Mouse (Mus musculus) hindbrain, embryonic 15.5 days (tissue): Measurements from ENCODE around the gene Gng8. TPM values are rescaled to one million over a fixed set of nuclear protein-coding genes. Genes with fewer than 3 reads are reported as not detected.

Source experiments
- ATAC-seq: fragments of 200-750 bp; cut with Nextera tagmentation; 2 replicates; pipeline ENCODE4 v1.8.0; 2017; ENCODE audit warnings: low read depth, moderate number of reproducible peaks, moderate TSS enrichment; ENCODE audit not compliant: low FRiP score
- H3K27ac ChIP-seq: fragments of 300-500 bp; sonication (generic); replicated peaks from 2 replicates; pipeline ENCODE4 v1.5.1; 2015; ENCODE audit warnings: mild to moderate bottlenecking, inconsistent platforms
- H3K27me3 ChIP-seq: fragments of 300-500 bp; sonication (generic); 2 replicates; pipeline ENCODE4 v1.6.1; 2015; ENCODE audit warnings: control low read depth, inconsistent platforms
- H3K36me3 ChIP-seq: fragments of 300-500 bp; sonication (generic); 2 replicates; pipeline ENCODE4 v1.6.1; 2015; ENCODE audit warnings: control low read depth, inconsistent platforms
- H3K4me1 ChIP-seq: fragments of 300-500 bp; sonication (generic); replicated peaks from 2 replicates; pipeline ENCODE4 v1.6.1; 2015; ENCODE audit warnings: control low read depth, inconsistent platforms
- H3K4me2 ChIP-seq: fragments of 300-500 bp; sonication (generic); 2 replicates; pipeline ENCODE4 v1.6.1; 2015; ENCODE audit warnings: moderate library complexity, mild to moderate bottlenecking, inconsistent platforms
- H3K4me3 ChIP-seq: fragments of 300-500 bp; sonication (generic); 2 replicates; pipeline ENCODE4 v1.5.1; 2015; ENCODE audit warnings: mild to moderate bottlenecking, inconsistent platforms
- H3K9ac ChIP-seq: fragments of 300-500 bp; sonication (generic); 2 replicates; pipeline ENCODE4 v1.6.1; 2015; ENCODE audit warnings: inconsistent platforms
- H3K9me3 ChIP-seq: fragments of 300-500 bp; sonication (generic); 2 replicates; pipeline ENCODE4 v1.6.1; 2016; ENCODE audit warnings: control low read depth, inconsistent platforms
- WGBS: fragments of 180-500 bp; shearing (Covaris S2); methylation state at CpG from one replicate; pipeline ENCODE4 v1.1.7; 2015; 5-methylcytosine and 5-hydroxymethylcytosine counted together
- polyA plus RNA-seq: library from polyadenylated mRNA; unstranded; fragments of >200 nt; fragmentation: Nextera tagmentation; extraction: Ambion mirVana; gene quantifications from 2 replicates; pipeline ENCODE4 v1.2.1, GENCODE M21; 2015

Gene Gng8
- polyA plus RNA-seq, result 1.3 and 5.3 TPM in 2 replicates

- Histone ChIP-seq H3K36me3 (peaks cover 8% of the 10 kb centered on the region; the same call in 1 of the 2 replicates), H3K9me3 (no peaks in the 10 kb centered on the region), H3K4me2 (peak within 1 kb of the TSS; percentile 56), H3K4me3 (peak within 1 kb of the TSS; percentile 28), H3K9ac (peak within 1 kb of the TSS; percentile 23; the same call in 1 of the 2 replicates), H3K27me3 (peaks cover 16% of the 10 kb centered on the region; the same call in 1 of the 2 replicates), H3K4me1 (peaks cover 31% of the 10 kb centered on the region), H3K27ac (0 out of 2 replicates have a peak within 1 kb of the TSS, but pooled peaks have one; percentile 1)
- under 1% methylated on average over 30 of the region's 30 CpGs for WGBS
- ATAC-seq, result peak; percentile 68
Observed at GRCm38 (mm10) chr7:16891641-16892351, at the start of gene Gng8. TSS of gene Gng8 (plus strand) at chr7:16891786.

- Histone ChIP-seq H3K4me2 (peak within 1 kb of the TSS; percentile 82), H3K9me3 (no peaks in the 10 kb centered on the region), H3K27me3 (no peaks in the 10 kb centered on the region), H3K9ac (peak within 1 kb of the TSS; percentile 52), H3K27ac (peak within 1 kb of the TSS; percentile 69), H3K36me3 (peaks cover 36% of the 10 kb centered on the region), H3K4me3 (peak within 1 kb of the TSS; percentile 56), H3K4me1 (peaks cover 32% of the 10 kb centered on the region)
- ATAC-seq, result peak; percentile 87
- WGBS, result 1% methylated on average over 30 of the region's 32 CpGs
Observed at GRCm38 (mm10) chr7:16842645-16843063, 48.9 kb upstream of the Gng8 start, which contains the start of gene Prkd2. TSS of gene Prkd2 (plus strand) at chr7:16842902.

- Histone ChIP-seq H3K36me3 (peaks cover 27% of the 10 kb centered on the region), H3K9ac (peak overlapping the region; percentile 52), H3K4me3 (peak overlapping the region; percentile 56), H3K4me2 (peak overlapping the region; percentile 82), H3K9me3 (no peaks in the 10 kb centered on the region), H3K27ac (peak overlapping the region; percentile 69), H3K4me1 (peaks cover 33% of the 10 kb centered on the region), H3K27me3 (no peaks in the 10 kb centered on the region)
- WGBS, result 2% methylated on average over 33 of the region's 33 CpGs
- peak; percentile 5; the same call in 1 of the 2 replicates for ATAC-seq
Observed at GRCm38 (mm10) chr7:16843441-16844171, 48.0 kb upstream of the Gng8 start.

GRCm38 (mm10) chr7:16844696-16845071 is 46.9 kb upstream of the Gng8 start:
- peaks cover 24% of the 10 kb centered on the region for H3K36me3 ChIP-seq
- H3K4me3 ChIP-seq, result peak overlapping the region; percentile 56; the same call in 1 of the 2 replicates
- H3K27ac ChIP-seq, result peak overlapping the region; percentile 24; the same call in 1 of the 2 replicates
- H3K27me3 ChIP-seq, result no peaks in the 10 kb centered on the region
- no peak for ATAC-seq
- H3K4me1 ChIP-seq, result peaks cover 35% of the 10 kb centered on the region
- no peaks in the 10 kb centered on the region for H3K9me3 ChIP-seq
- H3K9ac ChIP-seq, result no peak overlapping the region
- H3K4me2 ChIP-seq, result peak overlapping the region; percentile 82
- 65% methylated on average over 3 of the region's 3 CpGs for WGBS

GRCm38 (mm10) chr7:16845072-16845819 is 46.3 kb upstream of the Gng8 start:
- no peak overlapping the region for H3K9ac ChIP-seq
- peak overlapping the region; percentile 82 for H3K4me2 ChIP-seq
- ATAC-seq, result no peak
- 38% methylated on average over 14 of the region's 14 CpGs for whole genome bisulfite sequencing
- H3K36me3 ChIP-seq, result peaks cover 25% of the 10 kb centered on the region
- peak overlapping the region; percentile 17 for H3K4me3 ChIP-seq
- H3K9me3 ChIP-seq, result no peaks in the 10 kb centered on the region
- H3K4me1 ChIP-seq, result peaks cover 35% of the 10 kb centered on the region
- H3K27ac ChIP-seq, result peak overlapping the region; percentile 24; the same call in 1 of the 2 replicates
- H3K27me3 ChIP-seq, result no peaks in the 10 kb centered on the region

- H3K4me3 ChIP-seq, result no peak overlapping the region
- no peak overlapping the region for H3K9ac ChIP-seq
- peaks cover 35% of the 10 kb centered on the region for H3K4me1 ChIP-seq
- no peaks in the 10 kb centered on the region for H3K9me3 ChIP-seq
- 41% methylated on average over 10 of the region's 10 CpGs for WGBS
- H3K4me2 ChIP-seq, result peak overlapping the region; percentile 82
- peaks cover 22% of the 10 kb centered on the region for H3K36me3 ChIP-seq
- H3K27me3 ChIP-seq, result no peaks in the 10 kb centered on the region
- H3K27ac ChIP-seq, result no peak overlapping the region
- no peak for ATAC-seq
Observed at GRCm38 (mm10) chr7:16845820-16846167, 45.8 kb upstream of the Gng8 start.

GRCm38 (mm10) chr7:16846775-16847174 is 44.8 kb upstream of the Gng8 start:
- 95% methylated on average over 5 of the region's 5 CpGs for WGBS
- peaks cover 16% of the 10 kb centered on the region; the same call in 1 of the 2 replicates for H3K36me3 ChIP-seq
- H3K4me1 ChIP-seq, result peaks cover 35% of the 10 kb centered on the region
- H3K27ac ChIP-seq, result no peak overlapping the region
- ATAC-seq, result no peak
- no peak overlapping the region for H3K4me3 ChIP-seq
- H3K4me2 ChIP-seq, result no peak overlapping the region
- H3K27me3 ChIP-seq, result no peaks in the 10 kb centered on the region
- H3K9ac ChIP-seq, result no peak overlapping the region
- no peaks in the 10 kb centered on the region for H3K9me3 ChIP-seq

GRCm38 (mm10) chr7:16847507-16847906 is 44.1 kb upstream of the Gng8 start:
- no peak overlapping the region for H3K9ac ChIP-seq
- peaks cover 16% of the 10 kb centered on the region; the same call in 1 of the 2 replicates for H3K36me3 ChIP-seq
- no peak for ATAC-seq
- H3K27ac ChIP-seq, result no peak overlapping the region
- peaks cover 30% of the 10 kb centered on the region for H3K4me1 ChIP-seq
- no peaks in the 10 kb centered on the region for H3K9me3 ChIP-seq
- no peak overlapping the region for H3K4me3 ChIP-seq
- no peaks in the 10 kb centered on the region for H3K27me3 ChIP-seq
- WGBS, result 88% methylated on average over 19 of the region's 19 CpGs
- H3K4me2 ChIP-seq, result no peak overlapping the region

GRCm38 (mm10) chr7:16848579-16848978 is 43.0 kb upstream of the Gng8 start:
- Histone ChIP-seq H3K4me1 (peaks cover 23% of the 10 kb centered on the region), H3K9ac (no peak overlapping the region), H3K4me3 (no peak overlapping the region), H3K9me3 (no peaks in the 10 kb centered on the region), H3K27ac (no peak overlapping the region), H3K27me3 (no peaks in the 10 kb centered on the region), H3K36me3 (peaks cover 19% of the 10 kb centered on the region), H3K4me2 (no peak overlapping the region)
- WGBS, result 16% methylated on average over 17 of the region's 17 CpGs
- no peak for ATAC-seq

- no peak for ATAC-seq
- WGBS, result 93% methylated on average over 4 of the region's 4 CpGs
- peaks cover 32% of the 10 kb centered on the region for H3K36me3 ChIP-seq
- H3K27ac ChIP-seq, result no peak overlapping the region
- H3K9me3 ChIP-seq, result no peaks in the 10 kb centered on the region
- H3K9ac ChIP-seq, result no peak overlapping the region
- H3K4me1 ChIP-seq, result peaks cover 3% of the 10 kb centered on the region; the same call in 1 of the 2 replicates
- H3K4me3 ChIP-seq, result no peak overlapping the region
- no peak overlapping the region for H3K4me2 ChIP-seq
- H3K27me3 ChIP-seq, result no peaks in the 10 kb centered on the region
Observed at GRCm38 (mm10) chr7:16851636-16852035, 40.0 kb upstream of the Gng8 start.

GRCm38 (mm10) chr7:16853302-16853831 is 38.2 kb upstream of the Gng8 start:
- H3K4me1 ChIP-seq, result peaks cover 3% of the 10 kb centered on the region; the same call in 1 of the 2 replicates
- no peak overlapping the region for H3K9ac ChIP-seq
- no peak; the same call in 1 of the 2 replicates for ATAC-seq
- no peaks in the 10 kb centered on the region for H3K9me3 ChIP-seq
- H3K36me3 ChIP-seq, result peaks cover 36% of the 10 kb centered on the region
- no peak overlapping the region for H3K27ac ChIP-seq
- no peak overlapping the region for H3K4me2 ChIP-seq
- no peaks in the 10 kb centered on the region for H3K27me3 ChIP-seq
- WGBS, result 92% methylated on average over 14 of the region's 14 CpGs
- H3K4me3 ChIP-seq, result no peak overlapping the region
